Mouse (Mus musculus) layer of hippocampus, adult 9-10 months (tissue): Measurements from ENCODE around the gene Fbxo42.

Experiments
- DNase-seq: peaks from one replicate; pipeline ENCODE4 v3.0.0; 2022; ENCODE audit warnings: low spot score

The Fbxo42 gene

GRCm38 (mm10) chr4:141147112-141148008 is at the start of gene Fbxo42:
TSS of gene Fbxo42 (plus strand) at chr4:141147913.
- peak; percentile 90 for DNase-seq

- DNase-seq: no peak
Observed at GRCm38 (mm10) chr4:141098935-141099334, 48.8 kb upstream of the Fbxo42 start.

- DNase-seq: no peak
Observed at GRCm38 (mm10) chr4:141099956-141100355, 47.8 kb upstream of the Fbxo42 start.

- DNase-seq: no peak
Observed at GRCm38 (mm10) chr4:141101291-141101690, 46.4 kb upstream of the Fbxo42 start.

GRCm38 (mm10) chr4:141101855-141102254 is 45.9 kb upstream of the Fbxo42 start:
- no peak for DNase-seq

- DNase-seq: no peak
Observed at GRCm38 (mm10) chr4:141106526-141107183, 41.1 kb upstream of the Fbxo42 start.

GRCm38 (mm10) chr4:141108196-141108732 is 39.4 kb upstream of the Fbxo42 start:
- no peak for DNase-seq

- DNase-seq: no peak
Observed at GRCm38 (mm10) chr4:141113831-141114230, 33.9 kb upstream of the Fbxo42 start.

- no peak for DNase-seq
Observed at GRCm38 (mm10) chr4:141114521-141114981, 33.2 kb upstream of the Fbxo42 start.

- DNase-seq: no peak
Observed at GRCm38 (mm10) chr4:141115398-141115797, 32.3 kb upstream of the Fbxo42 start.

- DNase-seq: no peak
Observed at GRCm38 (mm10) chr4:141118691-141119090, 29.0 kb upstream of the Fbxo42 start.

- no peak for DNase-seq
Observed at GRCm38 (mm10) chr4:141120700-141121099, 27.0 kb upstream of the Fbxo42 start.

- DNase-seq: no peak
Observed at GRCm38 (mm10) chr4:141122663-141123062, 25.1 kb upstream of the Fbxo42 start.

- DNase-seq: no peak
Observed at GRCm38 (mm10) chr4:141123065-141123464, 24.6 kb upstream of the Fbxo42 start.

- no peak for DNase-seq
Observed at GRCm38 (mm10) chr4:141129190-141129710, 18.5 kb upstream of the Fbxo42 start.

GRCm38 (mm10) chr4:141130704-141131342 is 16.9 kb upstream of the Fbxo42 start:
- no peak for DNase-seq

- no peak for DNase-seq
Observed at GRCm38 (mm10) chr4:141131531-141132061, 16.1 kb upstream of the Fbxo42 start.

GRCm38 (mm10) chr4:141132191-141132590 is 15.5 kb upstream of the Fbxo42 start:
- DNase-seq: no peak

- DNase-seq: no peak
Observed at GRCm38 (mm10) chr4:141133227-141133626, 14.5 kb upstream of the Fbxo42 start.

- DNase-seq: no peak
Observed at GRCm38 (mm10) chr4:141134031-141134441, 13.7 kb upstream of the Fbxo42 start.

GRCm38 (mm10) chr4:141134751-141135530 is 12.8 kb upstream of the Fbxo42 start:
- DNase-seq: no peak
